Mouse (Mus musculus) kidney, embryonic 14.5 days (tissue): ENCODE measurements at regions not wholly inside any gene's neighbourhood (a gene's known extent, or its start where the extent isn't known, plus 50 kb on each side); places are given as distances from the start of the nearest gene placed in this dataset.

Experiments used
- ATAC-seq: fragments of 200-750 bp; cut with Nextera tagmentation; 2 replicates; pipeline ENCODE4 v1.8.0; 2017; ENCODE audit warnings: moderate number of reproducible peaks, mild to moderate bottlenecking, moderate TSS enrichment, moderate library complexity; ENCODE audit not compliant: low FRiP score, low TSS enrichment
- H3K27ac ChIP-seq: fragments of 300-500 bp; sonication (generic); 2 replicates; pipeline ENCODE4 v1.5.1; 2014; ENCODE audit warnings: low read depth, mild to moderate bottlenecking, low read length, moderate library complexity, mixed read lengths
- H3K27me3 ChIP-seq: fragments of 300-500 bp; sonication (generic); 2 replicates; pipeline ENCODE4 v1.6.1; 2014; ENCODE audit warnings: mild to moderate bottlenecking, low read length; ENCODE audit not compliant: control insufficient read depth, insufficient read depth
- H3K36me3 ChIP-seq: fragments of 300-500 bp; sonication (generic); 2 replicates; pipeline ENCODE4 v1.6.1; 2014; ENCODE audit warnings: low read length, mixed read lengths; ENCODE audit not compliant: control insufficient read depth, insufficient read depth
- H3K4me1 ChIP-seq: fragments of 300-500 bp; sonication (generic); 2 replicates; pipeline ENCODE4 v1.6.1; 2014; ENCODE audit warnings: low read length, mixed read lengths; ENCODE audit not compliant: control insufficient read depth, insufficient read depth
- H3K4me2 ChIP-seq: fragments of 300-500 bp; sonication (generic); replicated peaks from 2 replicates; pipeline ENCODE4 v1.6.1; 2014; ENCODE audit warnings: low read depth, mild to moderate bottlenecking, low read length
- H3K4me3 ChIP-seq: fragments of 300-500 bp; sonication (generic); 2 replicates; pipeline ENCODE4 v1.5.1; 2014; ENCODE audit warnings: mild to moderate bottlenecking, low read length
- H3K9ac ChIP-seq: fragments of 300-500 bp; sonication (generic); 2 replicates; pipeline ENCODE4 v1.6.1; 2014; ENCODE audit warnings: low read depth, mild to moderate bottlenecking, low read length, moderate library complexity
- H3K9me3 ChIP-seq: fragments of 300-500 bp; sonication (generic); 2 replicates; pipeline ENCODE4 v1.6.1; 2016; ENCODE audit warnings: low read length; ENCODE audit not compliant: control insufficient read depth
- WGBS: fragments of 180-500 bp; shearing (Covaris S2); extraction: QIAGEN DNeasy Blood & Tissue Kit; methylation state at CpG from one replicate; pipeline ENCODE4 v1.1.7; 2014; 5-methylcytosine and 5-hydroxymethylcytosine counted together

GRCm38 (mm10) chr13:72815236-72815932, 186.8 kb downstream of the Irx2 start:
- H3K36me3 ChIP-seq = no peaks in the 10 kb centered on the region
- H3K27me3 ChIP-seq = peaks cover 37% of the 10 kb centered on the region
- no peak overlapping the region for H3K9ac ChIP-seq
- no peak overlapping the region for H3K4me2 ChIP-seq
- no peaks in the 10 kb centered on the region for H3K4me1 ChIP-seq
- no peak overlapping the region for H3K27ac ChIP-seq
- ATAC-seq = no peak
- H3K9me3 ChIP-seq = no peaks in the 10 kb centered on the region
- no peak overlapping the region for H3K4me3 ChIP-seq
- WGBS = 7% methylated on average over 4 of the region's 4 CpGs

GRCm38 (mm10) chr13:72815933-72816553, 187.4 kb downstream of the Irx2 start:
- Histone ChIP-seq H3K4me1 (no peaks in the 10 kb centered on the region), H3K4me3 (no peak overlapping the region), H3K4me2 (no peak overlapping the region), H3K9ac (no peak overlapping the region), H3K36me3 (no peaks in the 10 kb centered on the region), H3K9me3 (no peaks in the 10 kb centered on the region), H3K27me3 (peaks cover 37% of the 10 kb centered on the region), H3K27ac (no peak overlapping the region)
- no peak for ATAC-seq
- 5% methylated on average over 18 of the region's 18 CpGs for WGBS

GRCm38 (mm10) chr13:72816856-72817255, 188.2 kb downstream of the Irx2 start:
- Histone ChIP-seq H3K4me3 (no peak overlapping the region), H3K27ac (no peak overlapping the region), H3K9ac (no peak overlapping the region), H3K36me3 (no peaks in the 10 kb centered on the region), H3K9me3 (no peaks in the 10 kb centered on the region), H3K27me3 (peaks cover 39% of the 10 kb centered on the region), H3K4me1 (no peaks in the 10 kb centered on the region), H3K4me2 (no peak overlapping the region)
- ATAC-seq = no peak
- 9% methylated on average over 8 of the region's 8 CpGs for WGBS

GRCm38 (mm10) chr13:72817521-72817920, 188.9 kb downstream of the Irx2 start:
- Histone ChIP-seq H3K36me3 (no peaks in the 10 kb centered on the region), H3K4me2 (no peak overlapping the region), H3K9me3 (no peaks in the 10 kb centered on the region), H3K27me3 (peaks cover 40% of the 10 kb centered on the region), H3K4me1 (no peaks in the 10 kb centered on the region), H3K27ac (no peak overlapping the region), H3K4me3 (no peak overlapping the region), H3K9ac (no peak overlapping the region)
- 11% methylated on average over 2 of the region's 2 CpGs for WGBS
- no peak for ATAC-seq

GRCm38 (mm10) chr13:72817930-72818329, 189.3 kb downstream of the Irx2 start:
- peaks cover 40% of the 10 kb centered on the region for H3K27me3 ChIP-seq
- H3K36me3 ChIP-seq = no peaks in the 10 kb centered on the region
- H3K4me2 ChIP-seq = no peak overlapping the region
- no peaks in the 10 kb centered on the region for H3K9me3 ChIP-seq
- H3K4me3 ChIP-seq = no peak overlapping the region
- no peak for ATAC-seq
- H3K27ac ChIP-seq = no peak overlapping the region
- no peak overlapping the region for H3K9ac ChIP-seq
- 9% methylated on average over 6 of the region's 6 CpGs for WGBS
- no peaks in the 10 kb centered on the region for H3K4me1 ChIP-seq

GRCm38 (mm10) chr13:72826613-72827012, 198.0 kb downstream of the Irx2 start:
- no peak overlapping the region for H3K4me3 ChIP-seq
- 29% methylated on average over 3 of the region's 3 CpGs for WGBS
- H3K9me3 ChIP-seq = no peaks in the 10 kb centered on the region
- no peaks in the 10 kb centered on the region for H3K36me3 ChIP-seq
- no peak overlapping the region for H3K27ac ChIP-seq
- H3K4me2 ChIP-seq = no peak overlapping the region
- no peaks in the 10 kb centered on the region for H3K4me1 ChIP-seq
- ATAC-seq = no peak
- H3K9ac ChIP-seq = no peak overlapping the region
- peaks cover 10% of the 10 kb centered on the region; the same call in 1 of the 2 replicates for H3K27me3 ChIP-seq

- no peak overlapping the region for H3K27ac ChIP-seq
- H3K36me3 ChIP-seq = no peaks in the 10 kb centered on the region
- no peak overlapping the region for H3K4me2 ChIP-seq
- no peak for ATAC-seq
- H3K9ac ChIP-seq = no peak overlapping the region
- H3K9me3 ChIP-seq = no peaks in the 10 kb centered on the region
- H3K4me3 ChIP-seq = no peak overlapping the region
- 75% methylated on average over 3 of the region's 3 CpGs for WGBS
- peaks cover 5% of the 10 kb centered on the region; the same call in 1 of the 2 replicates for H3K27me3 ChIP-seq
- H3K4me1 ChIP-seq = no peaks in the 10 kb centered on the region
Observed at GRCm38 (mm10) chr13:72829331-72829730, 200.7 kb downstream of the Irx2 start.

GRCm38 (mm10) chr13:72833326-72833725, 204.7 kb downstream of the Irx2 start:
- Histone ChIP-seq H3K4me3 (no peak overlapping the region), H3K27ac (no peak overlapping the region), H3K27me3 (0 out of 2 replicates have a peak, but pooled peaks cover 5% of the 10 kb centered on the region), H3K36me3 (no peaks in the 10 kb centered on the region), H3K9ac (no peak overlapping the region), H3K9me3 (no peaks in the 10 kb centered on the region), H3K4me2 (no peak overlapping the region), H3K4me1 (no peaks in the 10 kb centered on the region)
- ATAC-seq = no peak
- WGBS = 86% methylated on average over 2 of the region's 2 CpGs

GRCm38 (mm10) chr13:72837016-72837415, 208.4 kb downstream of the Irx2 start:
- no peak overlapping the region for H3K4me3 ChIP-seq
- no peaks in the 10 kb centered on the region; the same call in 1 of the 2 replicates for H3K27me3 ChIP-seq
- H3K9ac ChIP-seq = no peak overlapping the region
- H3K9me3 ChIP-seq = no peaks in the 10 kb centered on the region
- no peak for ATAC-seq
- no peaks in the 10 kb centered on the region for H3K36me3 ChIP-seq
- WGBS = 85% methylated on average over 9 of the region's 9 CpGs
- H3K4me2 ChIP-seq = no peak overlapping the region
- no peaks in the 10 kb centered on the region for H3K4me1 ChIP-seq
- no peak overlapping the region for H3K27ac ChIP-seq
